Mouse (Mus musculus) neutrophil, adult 83 days (primary cell): ENCODE measurements around the gene Snrpf. TPM values are rescaled to one million over a fixed set of nuclear protein-coding genes. Genes with fewer than 3 reads are reported as not detected.

ENCODE experiments used
- total RNA-seq, 2 experiments: library from RNA; stranded (reverse); gene quantifications; one replicate each; pipeline ENCODE4 v1.2.4; 2023

The Snrpf gene
- 10 to 100 TPM; 13.3 to 21.3 TPM for total RNA-seq

GRCm38 (mm10) chr10:93589281-93589848 lies at the start of gene Snrpf:
Snrpf (minus strand) TSS chr10:93589706.

GRCm38 (mm10) chr10:93540431-93541210 lies 48.9 kb downstream of the Snrpf start, which contains the start of gene Ccdc38:
Ccdc38 (plus strand) TSS chr10:93540632.

GRCm38 (mm10) chr10:93539775-93540430 lies 49.6 kb downstream of the Snrpf start, which contains the start of gene Amdhd1:
Amdhd1 (minus strand) TSS chr10:93540033.

Other genes with a start within 250 kb of the Snrpf start
- gene Lta4h, start 136.3 kb downstream of the Snrpf start, total RNA-seq: 100 to 1,000 TPM; 484 to 508 TPM
- gene Hal, start 100.9 kb downstream of the Snrpf start, total RNA-seq: 1 to 10 TPM; 7.1 to 8.4 TPM
- not detected for gene Amdhd1, start 49.7 kb downstream of the Snrpf start, total RNA-seq
- gene Ccdc38, start 49.1 kb downstream of the Snrpf start, total RNA-seq: not detected
- 1 to 10 TPM in 1 of 2 experiments, under 1 TPM in 1; 0.93 to 1.1 TPM for gene Ntn4, start 51.0 kb upstream of the Snrpf start, total RNA-seq
- under 1 TPM in 1 of 2 experiments, not detected in 1; 0.20 TPM for gene Usp44, start 241.8 kb upstream of the Snrpf start, total RNA-seq